Mouse (Mus musculus): ENCODE results near the gene Atp1a2.

DNA sequence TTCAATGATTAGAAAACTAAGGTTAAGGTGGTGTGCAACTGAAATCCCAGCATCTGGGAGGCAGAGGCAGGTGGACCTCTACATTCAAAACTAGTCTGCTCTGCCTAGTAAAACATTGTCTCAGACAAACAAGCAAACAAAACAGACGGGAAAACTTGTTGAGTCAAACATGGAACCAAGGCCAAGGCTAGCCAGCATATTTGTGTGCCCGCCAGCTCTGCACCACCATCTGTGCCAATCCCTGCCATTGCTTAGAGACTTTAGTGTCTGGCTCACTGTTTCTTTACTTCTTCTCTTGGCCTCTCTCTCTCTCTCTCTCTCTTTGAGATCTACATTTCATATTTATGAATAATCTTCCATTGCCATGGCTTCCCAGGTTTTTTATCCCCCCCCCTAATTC lies 69.7 kb downstream of the Atp1a2 start:
- no peak for TF ChIP-seq POLR2A (IDR thresholded peaks at IDR 0.05; ENCODE audit: extremely low read depth, insufficient read depth, low read length)
- no peak for TF ChIP-seq CTCF (IDR thresholded peaks at IDR 0.05; ENCODE audit: extremely low read depth, insufficient read depth, low read length)
